Mouse (Mus musculus) cerebellum, postnatal 14 days (tissue): ENCODE results near the gene Irf4.

Source experiments
- DNase-seq, 2 experiments: peaks; one replicate each; pipeline ENCODE4 v3.0.0; 2021; ENCODE audit warnings: mixed read lengths in 2 of 2

Gene Irf4

GRCm38 (mm10) chr13:30764014-30764740, 15.2 kb downstream of the Irf4 start:
- no peak for DNase-seq

GRCm38 (mm10) chr13:30765906-30766305, 16.9 kb downstream of the Irf4 start:
- DNase-seq, result no peak

DNA sequence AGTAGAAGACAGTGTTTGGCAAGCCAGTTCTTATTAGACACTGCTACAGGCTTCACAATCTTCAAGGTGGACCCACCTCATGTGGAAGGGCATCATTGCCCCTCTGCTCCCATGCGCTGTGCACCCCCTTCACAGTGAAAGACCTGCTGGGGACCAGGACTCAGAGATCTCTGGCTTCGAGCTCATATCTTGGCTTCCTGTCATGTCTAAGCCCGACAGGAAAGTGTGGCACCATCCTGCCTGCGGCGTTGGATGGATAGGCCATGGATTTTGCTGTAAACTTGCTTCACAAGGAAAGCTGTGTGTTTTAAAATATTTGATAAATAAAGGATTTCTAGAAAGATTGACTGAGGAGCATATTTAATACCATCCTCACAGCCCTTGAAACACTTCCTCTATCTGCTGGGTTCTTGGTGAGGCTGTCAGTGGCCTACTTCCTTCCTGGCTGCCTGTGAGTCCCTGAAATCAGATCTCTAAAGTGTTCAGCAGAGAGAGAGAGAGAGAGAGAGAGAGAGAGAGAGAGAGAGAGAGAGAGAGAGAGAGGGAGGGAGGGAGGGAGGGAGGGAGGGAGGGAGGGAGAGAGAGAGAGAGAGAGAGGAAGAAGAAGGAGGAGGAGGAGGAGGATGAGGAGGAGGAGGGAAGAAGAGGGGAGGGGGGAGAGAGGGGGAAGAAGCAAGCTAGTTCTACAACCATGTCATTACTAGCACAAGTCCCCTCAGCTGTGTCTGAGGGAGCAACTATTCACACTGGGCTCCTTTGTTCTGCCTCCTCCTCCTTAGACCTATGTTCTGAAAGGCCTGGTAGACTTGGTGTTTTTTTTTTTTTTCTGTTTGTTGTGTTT, 17.8 kb downstream of the Irf4 start:
- no peak for DNase-seq

DNA sequence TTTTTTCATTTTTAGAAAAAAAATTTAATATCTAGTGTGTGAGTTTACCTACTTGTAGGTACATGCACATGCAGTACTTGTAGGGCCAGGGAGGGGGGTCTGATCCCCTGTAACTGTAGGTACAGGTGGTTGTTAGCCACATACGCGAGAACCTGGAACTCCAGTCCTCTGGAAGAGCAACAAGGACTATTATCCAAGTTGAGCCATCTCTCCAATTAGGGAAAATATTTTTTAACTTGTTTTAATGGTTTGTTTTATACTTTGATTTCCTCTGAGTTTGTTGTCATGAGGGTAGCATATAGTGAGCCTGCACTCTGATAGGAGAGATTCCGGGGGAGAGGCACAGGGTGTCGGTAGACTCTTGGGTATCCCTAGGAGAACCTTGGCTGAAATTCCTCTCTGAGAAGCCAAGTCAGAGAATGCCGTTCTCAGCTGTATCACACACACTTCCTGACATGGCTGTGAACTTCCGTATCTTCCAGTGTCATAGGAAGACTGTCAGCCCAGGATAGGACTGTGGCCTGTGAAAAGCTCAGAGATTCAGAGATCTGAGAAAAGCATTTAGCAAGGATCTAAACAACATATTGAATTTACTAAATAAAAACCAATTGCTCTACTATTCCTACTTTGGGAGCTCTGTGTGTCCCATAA, 18.6 kb downstream of the Irf4 start:
- DNase-seq, result no peak

DNA sequence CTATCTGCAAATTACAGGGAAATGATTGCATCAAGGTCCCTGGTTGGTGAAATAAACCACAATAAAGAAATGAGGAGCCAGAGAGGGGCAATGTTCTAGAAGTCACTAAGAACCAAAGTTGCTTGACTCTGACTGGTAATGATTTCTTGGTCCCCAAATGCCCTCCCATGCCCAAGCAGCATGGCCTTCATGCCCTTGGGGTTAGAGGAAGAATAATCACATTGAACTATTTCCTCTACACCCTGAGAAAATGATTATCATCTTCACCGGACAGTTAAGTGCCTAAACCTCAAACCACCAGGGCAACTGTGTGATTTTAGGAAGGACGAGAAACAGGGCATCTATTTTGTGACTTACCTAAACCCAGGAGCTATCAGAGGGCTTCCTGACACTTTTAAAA, 27.0 kb downstream of the Irf4 start:
- no peak for DNase-seq

- no peak for DNase-seq
Measured at GRCm38 (mm10) chr13:30777678-30778179, 28.7 kb downstream of the Irf4 start.

DNA sequence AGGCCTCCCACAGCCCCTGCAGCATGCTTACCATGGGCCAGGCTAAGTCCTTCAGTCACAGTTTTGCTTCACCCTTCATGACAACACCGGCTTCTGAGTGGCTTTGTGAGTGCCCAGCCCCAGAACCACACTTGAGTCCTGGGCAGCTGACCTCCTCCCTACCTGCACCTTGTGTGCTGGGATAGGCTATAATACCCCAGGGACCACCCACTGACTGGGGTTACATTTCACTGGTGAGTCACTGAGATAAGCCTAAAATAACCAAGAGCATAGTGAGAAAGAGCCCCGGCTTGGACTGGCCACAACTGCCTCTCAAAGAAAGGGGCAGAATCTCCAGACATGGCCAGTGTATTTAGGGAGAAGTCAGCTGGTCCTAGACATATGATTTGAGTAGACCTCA, 32.9 kb downstream of the Irf4 start:
- no peak for DNase-seq

- DNase-seq, result no peak
Measured at GRCm38 (mm10) chr13:30782419-30782818, 33.4 kb downstream of the Irf4 start.

GRCm38 (mm10) chr13:30785423-30786040, 36.5 kb downstream of the Irf4 start:
- peak in 1 of 2 experiments; percentile 15 for DNase-seq

- peak; percentile 37 to 65 for DNase-seq
Measured at GRCm38 (mm10) chr13:30786235-30787035, 37.4 kb downstream of the Irf4 start.

- no peak for DNase-seq
Measured at GRCm38 (mm10) chr13:30787036-30787320, 38.0 kb downstream of the Irf4 start.

- no peak for DNase-seq
Measured at GRCm38 (mm10) chr13:30787556-30787955, 38.5 kb downstream of the Irf4 start.

GRCm38 (mm10) chr13:30787960-30788359, 38.9 kb downstream of the Irf4 start:
- no peak for DNase-seq

DNA sequence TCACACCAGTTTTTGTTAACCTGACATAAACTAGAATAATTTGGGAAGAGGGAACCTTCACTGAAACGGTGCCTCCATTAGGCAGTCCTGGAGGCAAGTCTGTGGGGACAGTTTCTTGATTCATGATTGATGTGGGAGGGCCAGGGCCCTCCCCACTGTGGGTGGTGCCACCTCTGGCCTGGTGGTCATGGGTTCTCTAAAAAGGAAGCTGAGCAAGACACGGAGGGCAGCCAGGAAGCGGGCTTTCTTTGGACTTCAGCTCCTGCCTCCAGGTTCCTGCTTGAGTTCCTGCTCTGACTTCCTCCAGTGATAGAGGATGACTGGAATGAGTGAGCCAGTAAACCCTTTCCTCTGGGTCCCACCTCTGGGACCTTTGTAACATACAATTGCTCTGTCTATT, 39.4 kb downstream of the Irf4 start:
- no peak for DNase-seq

GRCm38 (mm10) chr13:30790016-30790415, 41.0 kb downstream of the Irf4 start:
- no peak for DNase-seq

DNA sequence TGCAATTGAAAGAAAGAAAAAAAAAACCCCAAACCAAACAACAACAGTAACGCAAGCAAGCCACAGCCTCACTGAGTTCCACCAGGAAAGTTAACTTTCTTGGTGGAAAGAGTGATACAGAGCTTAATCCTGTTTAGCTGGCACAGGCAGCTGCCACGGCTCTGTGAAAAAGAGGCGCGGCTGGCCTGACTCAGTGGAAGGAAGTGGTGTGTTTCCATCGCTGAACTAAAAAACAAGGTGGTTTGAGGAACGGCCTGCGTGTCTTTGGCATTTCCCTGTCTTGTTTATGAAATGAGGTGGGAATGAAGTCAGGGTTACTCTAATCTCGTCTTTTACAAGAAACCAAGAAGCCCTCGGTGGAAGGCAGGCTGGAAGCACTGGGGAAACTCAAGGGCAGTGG, 43.3 kb downstream of the Irf4 start:
- no peak for DNase-seq

GRCm38 (mm10) chr13:30792741-30793140, 43.7 kb downstream of the Irf4 start:
- DNase-seq, result no peak

DNA sequence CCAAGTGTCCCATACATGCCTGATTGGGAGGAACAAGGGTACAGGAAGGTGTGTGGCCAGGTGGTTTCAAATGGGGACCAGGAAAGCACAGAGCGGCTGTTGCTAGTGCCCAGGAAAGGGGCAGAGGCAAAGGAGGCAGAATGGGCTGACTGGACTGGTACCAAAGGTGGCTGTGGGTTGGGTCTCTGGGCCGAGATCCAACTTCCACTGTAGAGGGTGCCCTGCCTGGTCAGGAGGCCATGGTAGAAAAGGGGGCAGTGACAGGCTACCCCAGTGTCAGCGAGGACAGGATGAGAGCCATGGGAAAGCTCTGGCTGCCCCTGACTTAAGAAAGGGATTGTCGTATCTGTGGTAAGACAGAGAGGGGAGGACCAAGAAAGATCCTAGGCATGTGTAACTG, 44.2 kb downstream of the Irf4 start:
- DNase-seq, result no peak

GRCm38 (mm10) chr13:30793616-30794015, 44.6 kb downstream of the Irf4 start:
- DNase-seq, result no peak

DNA sequence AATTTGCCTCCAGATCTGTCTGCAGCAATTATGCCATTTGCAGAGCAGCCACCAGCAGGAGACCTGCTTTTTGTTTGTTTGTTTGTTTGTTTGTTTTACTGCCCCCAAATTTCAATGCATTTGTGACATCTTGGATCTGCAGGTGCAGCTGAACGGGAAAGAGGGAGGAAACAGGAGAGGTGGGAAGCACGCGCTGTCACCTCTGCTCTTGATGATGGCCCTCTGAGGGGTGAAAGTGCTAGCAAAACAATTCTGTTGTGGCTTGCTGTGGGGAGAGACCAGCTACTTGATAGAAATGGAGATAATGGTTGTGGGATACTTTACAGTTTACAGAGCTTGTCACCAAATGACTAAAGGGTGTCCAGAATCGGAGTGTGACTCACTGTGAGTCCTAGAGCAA, 46.9 kb downstream of the Irf4 start:
- DNase-seq, result no peak

- no peak for DNase-seq
Measured at GRCm38 (mm10) chr13:30801886-30802285, 52.9 kb downstream of the Irf4 start.

DNA sequence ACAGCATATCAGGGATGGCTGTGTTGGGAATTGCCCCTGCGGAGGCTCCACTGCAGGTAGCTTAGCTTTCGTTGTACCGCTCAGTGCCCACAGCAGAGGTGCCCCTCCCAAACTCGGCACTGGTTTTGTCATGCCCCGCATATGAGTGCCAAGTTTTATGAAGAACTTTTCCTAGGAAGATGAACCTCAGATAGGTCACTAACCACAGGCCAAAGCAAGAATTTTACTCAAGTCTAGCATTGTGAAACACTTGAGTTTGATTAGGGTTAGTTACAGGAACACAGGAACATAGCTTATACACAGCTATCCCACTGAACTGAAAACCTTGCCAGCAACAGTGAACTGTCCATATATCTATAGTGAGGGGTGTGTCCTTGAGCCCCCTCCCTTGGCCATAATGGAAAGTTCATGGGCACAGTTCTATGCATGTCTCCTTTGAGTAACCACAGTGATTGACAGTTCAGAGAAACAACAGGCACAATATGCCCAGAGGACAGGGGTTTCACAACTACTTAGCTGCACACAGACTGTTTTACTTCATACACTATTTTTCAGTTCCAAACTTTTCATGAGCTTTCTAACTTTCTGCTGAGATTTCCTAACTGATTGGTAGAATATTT, 53.4 kb downstream of the Irf4 start:
- no peak for DNase-seq
